Mouse (Mus musculus): ENCODE data around the gene E330034G19Rik. TPM values are rescaled to one million over a fixed set of nuclear protein-coding genes. Genes with fewer than 3 reads are reported as not detected.

E330034G19Rik gene
- polyA plus RNA-seq, 1 experiment from 2014 or later: not detected

DNA sequence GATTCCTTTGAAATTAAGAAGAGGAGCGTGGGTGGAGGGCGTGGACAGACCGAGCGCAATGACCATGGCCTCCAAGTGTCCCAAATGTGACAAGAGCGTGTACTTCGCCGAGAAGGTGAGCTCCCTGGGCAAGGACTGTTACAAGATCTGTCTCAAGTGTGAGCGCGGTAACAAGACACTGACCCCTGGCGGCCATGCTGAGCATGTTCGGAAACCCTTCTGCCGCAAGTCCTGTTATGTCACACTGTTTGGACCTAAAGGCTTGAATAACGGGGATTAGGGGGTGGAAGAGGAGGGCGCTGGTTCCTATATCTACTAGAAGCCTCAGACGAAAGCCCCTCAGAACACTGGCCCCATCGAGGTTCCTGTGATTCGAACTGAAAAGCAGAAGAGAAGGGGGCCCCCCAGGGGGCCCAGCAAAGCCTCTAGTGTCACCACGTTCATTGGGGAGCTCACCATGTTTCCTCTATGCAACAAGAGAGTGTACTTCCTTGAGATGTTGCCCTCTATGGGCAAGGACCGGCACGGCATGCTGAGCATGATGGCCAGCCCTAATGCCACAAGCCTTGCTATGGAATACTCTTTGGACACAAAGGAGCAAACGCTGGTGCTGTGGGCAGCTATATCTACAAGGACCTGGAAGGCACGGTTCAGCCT, 65.4 kb downstream of the E330034G19Rik start:
- no peaks in the 10 kb centered on the region for H3K27me3 ChIP-seq (replicated peaks)
- H3K9ac ChIP-seq (replicated peaks): no peak overlapping the region
- H3K4me3 ChIP-seq (replicated peaks): no peak overlapping the region
- H3K4me1 ChIP-seq: no peaks in the 10 kb centered on the region
- WGBS: 68% methylated on average over 22 of the region's 22 CpGs
- H3K9me3 ChIP-seq (replicated peaks): no peaks in the 10 kb centered on the region
- no peak for ATAC-seq (ENCODE audit: low FRiP score)
- no peak overlapping the region for H3K4me2 ChIP-seq
- no peaks in the 10 kb centered on the region for H3K36me3 ChIP-seq
- H3K27ac ChIP-seq (replicated peaks): no peak overlapping the region

Other genes starting within 250 kb of the E330034G19Rik start
- 17.5 and 19.9 TPM in 2 replicates for gene Dlg5, start 47.3 kb upstream of the E330034G19Rik start, polyA plus RNA-seq (2015; fragmentation: Nextera tagmentation; extraction: Ambion mirVana)
- gene Polr3a, start 193.8 kb downstream of the E330034G19Rik start, polyA plus RNA-seq (2015; fragmentation: Nextera tagmentation; extraction: Ambion mirVana): 16.2 and 17.5 TPM in 2 replicates
- gene Rps24, start 193.9 kb downstream of the E330034G19Rik start, polyA plus RNA-seq (2015; fragmentation: Nextera tagmentation; extraction: Ambion mirVana): 573 and 590 TPM in 2 replicates